Mouse (Mus musculus): ENCODE data around the gene Gm4792. TPM values are rescaled to one million over a fixed set of nuclear protein-coding genes. Genes with fewer than 3 reads are reported as not detected.

Gene Gm4792
- not detected in 2 replicates for polyA plus RNA-seq (2015; fragmentation: Nextera tagmentation; extraction: Ambion mirVana)

DNA sequence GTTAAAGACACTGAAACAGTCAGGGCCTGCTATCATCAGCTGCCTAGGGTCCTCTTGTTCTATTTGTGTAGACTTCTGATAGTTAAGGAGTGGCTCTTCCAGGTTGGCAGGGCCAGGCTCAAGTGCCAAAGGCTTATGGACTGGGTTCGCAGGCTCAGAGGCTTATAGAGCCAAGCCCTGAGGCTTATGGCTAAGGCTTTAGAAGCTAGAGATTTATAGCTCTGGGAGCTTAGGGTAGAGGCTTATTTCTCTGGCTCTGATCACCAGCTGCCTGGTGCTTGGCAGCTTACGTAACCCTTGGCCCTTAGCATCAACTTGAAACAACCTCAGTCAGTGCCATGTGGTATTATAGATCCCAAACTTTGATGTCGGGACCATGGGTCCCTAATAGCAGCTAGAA lies at the start of gene Gm4792:
Gm4792 (minus strand) TSS at position 233 of the 400 bp plus-strand sequence.
- no peak within 1 kb of the TSS for H3K4me3 ChIP-seq (replicated peaks; ENCODE audit: low read depth, low read length)
- no peak within 1 kb of the TSS for H3K4me2 ChIP-seq (ENCODE audit: low read length)
- no peaks in the 10 kb centered on the region for H3K36me3 ChIP-seq (ENCODE audit: insufficient read depth, low read length)
- H3K27ac ChIP-seq, result no peak within 1 kb of the TSS
- no peak for TF ChIP-seq CTCF (IDR thresholded peaks at IDR 0.05; ENCODE audit: low read depth)
- no peak within 1 kb of the TSS for H3K9ac ChIP-seq (ENCODE audit: low read depth, low read length)
- WGBS, result 59% methylated on average over 3 of the region's 3 CpGs
- ATAC-seq (replicated peaks; ENCODE audit: low FRiP score, low read depth) (no peak), DNase-seq (ENCODE audit: low spot score) (no peak)
- no peaks in the 10 kb centered on the region for H3K27me3 ChIP-seq (ENCODE audit: insufficient read depth, low read length)
- H3K9me3 ChIP-seq (replicated peaks; ENCODE audit: low read length), result no peaks in the 10 kb centered on the region
- no peaks in the 10 kb centered on the region for H3K4me1 ChIP-seq (replicated peaks; ENCODE audit: insufficient read depth, low read length)

DNA sequence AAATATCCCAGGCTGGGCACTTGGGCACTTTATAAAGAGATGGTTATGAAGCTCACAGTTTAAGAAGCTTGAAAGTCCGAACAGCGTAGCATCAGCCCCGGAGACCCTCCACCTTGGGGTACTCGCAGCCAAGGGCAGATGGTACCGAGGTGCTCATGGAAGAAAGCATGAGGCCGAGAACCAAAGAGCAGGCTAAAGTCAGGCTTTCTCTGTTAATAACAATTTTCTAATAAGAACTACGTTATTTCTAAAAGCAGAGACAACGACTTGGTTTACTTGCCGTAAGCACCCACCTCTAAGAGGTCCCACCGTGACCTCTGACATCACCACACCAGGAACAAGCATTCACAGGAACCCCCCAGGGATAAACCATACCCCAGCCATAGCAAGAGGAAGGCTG lies 49.5 kb upstream of the Gm4792 start:
- no peak for TF ChIP-seq CTCF (IDR thresholded peaks at IDR 0.05; ENCODE audit: low read depth)
- ATAC-seq (replicated peaks; ENCODE audit: low FRiP score, low read depth) (no peak), DNase-seq (ENCODE audit: low spot score) (no peak)
- Histone ChIP-seq H3K27me3 (ENCODE audit: insufficient read depth, low read length) (no peaks in the 10 kb centered on the region), H3K9me3 (replicated peaks; ENCODE audit: low read length) (no peaks in the 10 kb centered on the region), H3K4me2 (ENCODE audit: low read length) (no peak overlapping the region), H3K4me3 (replicated peaks; ENCODE audit: low read depth, low read length) (no peak overlapping the region), H3K4me1 (replicated peaks; ENCODE audit: insufficient read depth, low read length) (no peaks in the 10 kb centered on the region), H3K36me3 (ENCODE audit: insufficient read depth, low read length) (no peaks in the 10 kb centered on the region), H3K27ac (no peak overlapping the region), H3K9ac (ENCODE audit: low read depth, low read length) (no peak overlapping the region)
- 97% methylated on average over 10 of the region's 10 CpGs for WGBS

DNA sequence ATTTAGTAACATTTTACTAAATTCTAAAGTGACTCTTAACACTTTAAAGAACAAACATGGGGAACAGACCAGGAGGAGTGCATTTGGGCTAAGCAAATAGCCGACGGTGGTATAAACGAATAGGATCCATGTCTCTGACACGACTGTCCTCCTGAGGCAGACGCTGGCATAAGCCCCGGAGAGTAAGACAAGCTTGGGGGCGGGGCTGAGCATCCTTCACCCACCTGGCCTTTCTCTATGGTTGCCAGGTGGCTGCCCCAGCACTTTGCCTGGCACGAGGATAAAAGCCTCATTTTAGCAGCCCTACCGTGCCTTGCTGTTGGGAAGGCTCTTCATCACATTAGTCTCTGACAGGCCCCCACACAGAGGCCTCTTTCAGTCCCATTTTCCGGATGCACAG lies 48.8 kb upstream of the Gm4792 start:
- TF ChIP-seq CTCF (IDR thresholded peaks at IDR 0.05; ENCODE audit: low read depth), result no peak
- no peak overlapping the region for H3K4me3 ChIP-seq (replicated peaks; ENCODE audit: low read depth, low read length)
- 89% methylated on average over 10 of the region's 10 CpGs for WGBS
- no peaks in the 10 kb centered on the region for H3K9me3 ChIP-seq (replicated peaks; ENCODE audit: low read length)
- no peak overlapping the region for H3K4me2 ChIP-seq (ENCODE audit: low read length)
- H3K4me1 ChIP-seq (replicated peaks; ENCODE audit: insufficient read depth, low read length), result no peaks in the 10 kb centered on the region
- H3K9ac ChIP-seq (ENCODE audit: low read depth, low read length), result no peak overlapping the region
- no peak for DNase-seq (ENCODE audit: low spot score)
- H3K27me3 ChIP-seq (ENCODE audit: insufficient read depth, low read length), result no peaks in the 10 kb centered on the region
- H3K36me3 ChIP-seq (ENCODE audit: insufficient read depth, low read length), result no peaks in the 10 kb centered on the region
- no peak for ATAC-seq (replicated peaks; ENCODE audit: low FRiP score, low read depth)
- H3K27ac ChIP-seq, result no peak overlapping the region

DNA sequence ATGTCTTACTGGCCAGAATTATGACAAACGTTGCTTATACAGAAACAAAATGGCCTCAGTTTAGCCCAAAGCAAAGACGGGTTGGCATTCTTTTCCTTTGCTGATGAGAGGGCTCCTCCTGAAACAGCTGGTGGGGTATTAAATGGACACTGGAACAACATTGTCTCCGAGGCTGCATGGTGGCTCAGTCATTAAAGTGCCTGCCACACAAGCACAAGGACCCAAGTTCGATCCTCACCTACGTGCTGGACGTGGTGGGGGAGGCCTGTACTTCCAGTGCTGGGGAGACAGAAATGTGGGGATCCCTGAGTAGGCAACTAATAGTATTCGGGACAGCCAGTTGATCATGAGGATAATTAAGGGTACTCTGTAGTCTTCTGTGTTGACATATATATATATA lies 48.1 kb upstream of the Gm4792 start:
- no peak for TF ChIP-seq CTCF (IDR thresholded peaks at IDR 0.05; ENCODE audit: low read depth)
- DNase-seq (ENCODE audit: low spot score), result no peak

DNA sequence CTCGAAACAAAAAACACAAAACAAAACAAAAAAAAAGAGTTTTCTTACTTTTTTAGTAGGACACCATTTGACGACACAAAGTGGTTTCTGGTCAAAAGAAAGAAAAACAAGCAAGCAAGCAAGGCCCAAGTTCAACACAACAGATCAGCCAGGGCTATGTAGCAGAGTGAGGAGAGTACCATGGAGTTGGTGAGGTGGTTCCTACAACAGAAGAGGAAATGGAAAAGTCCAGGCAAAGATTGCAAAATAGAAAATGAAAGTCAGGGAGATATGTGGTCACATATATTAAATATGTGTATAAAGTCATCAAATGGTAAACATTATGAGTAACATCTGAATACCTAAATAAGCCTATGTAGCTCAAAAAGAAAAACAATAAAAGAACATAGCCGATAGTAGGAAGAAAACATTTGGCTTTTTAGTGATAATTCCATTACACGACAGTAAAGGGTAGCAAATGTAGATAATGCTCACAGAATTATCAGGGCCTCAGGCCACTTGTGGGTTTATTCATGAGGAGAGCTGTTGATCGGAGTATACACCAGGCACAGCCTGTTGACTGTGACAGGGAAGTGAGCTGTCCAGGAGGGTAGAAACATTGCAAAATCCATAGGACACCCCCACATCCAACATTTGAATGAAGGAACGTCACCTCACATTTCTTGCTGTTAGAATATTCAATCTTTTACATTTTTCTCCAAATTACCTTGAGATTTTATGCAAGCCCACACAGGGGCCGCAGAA lies 47.2 kb upstream of the Gm4792 start:
- ATAC-seq (replicated peaks; ENCODE audit: low FRiP score, low read depth) (no peak), DNase-seq (ENCODE audit: low spot score) (no peak)
- WGBS, result 89% methylated on average over 7 of the region's 7 CpGs
- no peaks in the 10 kb centered on the region for H3K36me3 ChIP-seq (ENCODE audit: insufficient read depth, low read length)
- no peak overlapping the region for H3K27ac ChIP-seq
- no peak overlapping the region for H3K9ac ChIP-seq (ENCODE audit: low read depth, low read length)
- no peaks in the 10 kb centered on the region for H3K4me1 ChIP-seq (replicated peaks; ENCODE audit: insufficient read depth, low read length)
- no peaks in the 10 kb centered on the region for H3K9me3 ChIP-seq (replicated peaks; ENCODE audit: low read length)
- H3K27me3 ChIP-seq (ENCODE audit: insufficient read depth, low read length), result no peaks in the 10 kb centered on the region
- no peak overlapping the region for H3K4me3 ChIP-seq (replicated peaks; ENCODE audit: low read depth, low read length)
- no peak for TF ChIP-seq CTCF (IDR thresholded peaks at IDR 0.05; ENCODE audit: low read depth)
- H3K4me2 ChIP-seq (ENCODE audit: low read length), result no peak overlapping the region

More for the DNA sequence above, 48.1 kb upstream of the Gm4792 start:
- Histone ChIP-seq H3K9ac (ENCODE audit: low read depth, low read length) (no peak overlapping the region), H3K27me3 (ENCODE audit: insufficient read depth, low read length) (no peaks in the 10 kb centered on the region), H3K9me3 (replicated peaks; ENCODE audit: low read length) (no peaks in the 10 kb centered on the region), H3K27ac (no peak overlapping the region), H3K4me2 (ENCODE audit: low read length) (no peak overlapping the region), H3K4me3 (replicated peaks; ENCODE audit: low read depth, low read length) (no peak overlapping the region), H3K36me3 (ENCODE audit: insufficient read depth, low read length) (no peaks in the 10 kb centered on the region), H3K4me1 (replicated peaks; ENCODE audit: insufficient read depth, low read length) (no peaks in the 10 kb centered on the region)
- ATAC-seq (replicated peaks; ENCODE audit: low FRiP score, low read depth), result no peak
- WGBS, result 90% methylated on average over 7 of the region's 7 CpGs

DNA sequence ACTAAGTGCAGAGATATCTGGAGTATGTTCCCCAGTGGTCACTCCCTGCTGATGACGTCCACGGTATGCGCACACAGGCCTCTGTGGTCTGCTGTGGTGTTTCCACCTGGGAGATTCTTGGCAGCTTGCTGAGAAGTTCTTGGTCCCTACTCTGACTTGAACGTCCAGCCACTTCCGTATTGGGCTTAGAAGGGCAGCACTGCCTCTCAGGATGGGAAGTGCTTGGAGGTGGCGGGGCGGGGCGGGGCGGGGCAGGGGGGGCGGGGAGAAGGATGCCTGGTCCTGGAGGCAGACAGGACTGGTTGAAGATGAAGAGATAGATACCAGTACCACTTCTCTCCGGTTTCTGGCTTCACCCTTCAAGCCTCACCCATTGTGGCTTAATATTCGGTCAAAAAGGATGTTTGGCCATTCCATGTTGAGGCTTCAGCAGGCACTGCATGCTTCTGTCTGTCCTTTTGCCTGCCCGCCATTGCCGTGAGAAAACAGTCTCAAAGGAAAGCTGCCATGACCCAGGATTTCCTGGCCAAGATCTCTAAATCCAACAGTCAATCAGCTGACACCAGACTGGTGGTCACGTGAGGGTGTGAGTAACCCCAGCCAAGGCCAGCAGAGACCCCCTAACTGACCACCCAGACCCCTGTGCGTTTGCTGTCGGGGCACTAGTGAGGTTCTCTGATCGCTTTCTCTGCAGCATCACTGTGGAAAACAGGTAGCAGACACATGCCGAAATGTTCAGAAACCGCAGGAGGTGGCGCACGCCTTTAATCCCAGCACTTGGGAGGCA lies 46.3 kb upstream of the Gm4792 start:
- Histone ChIP-seq H3K27ac (no peak overlapping the region), H3K4me2 (ENCODE audit: low read length) (no peak overlapping the region), H3K27me3 (ENCODE audit: insufficient read depth, low read length) (no peaks in the 10 kb centered on the region), H3K4me1 (replicated peaks; ENCODE audit: insufficient read depth, low read length) (no peaks in the 10 kb centered on the region), H3K9ac (ENCODE audit: low read depth, low read length) (no peak overlapping the region), H3K4me3 (replicated peaks; ENCODE audit: low read depth, low read length) (no peak overlapping the region), H3K9me3 (replicated peaks; ENCODE audit: low read length) (no peaks in the 10 kb centered on the region), H3K36me3 (ENCODE audit: insufficient read depth, low read length) (no peaks in the 10 kb centered on the region)
- TF ChIP-seq CTCF (IDR thresholded peaks at IDR 0.05; ENCODE audit: low read depth), result no peak
- 50% methylated on average over 22 of the region's 22 CpGs for WGBS
- DNase-seq (ENCODE audit: low spot score), result no peak
- ATAC-seq (replicated peaks; ENCODE audit: low FRiP score, low read depth), result no peak
